Mouse (Mus musculus) liver, embryonic 12.5 days (tissue): ENCODE data around the gene Ndufs8. TPM values are rescaled to one million over a fixed set of nuclear protein-coding genes. Genes with fewer than 3 reads are reported as not detected.

Source experiments
- ATAC-seq: fragments of 200-750 bp; cut with Nextera tagmentation; 2 replicates; pipeline ENCODE4 v1.8.0; 2017; ENCODE audit warnings: moderate number of reproducible peaks, mild to moderate bottlenecking, moderate library complexity
- H3K27ac ChIP-seq: fragments of 300-500 bp; sonication (generic); 2 replicates; pipeline ENCODE4 v1.5.1; 2016; ENCODE audit warnings: mild to moderate bottlenecking
- H3K27me3 ChIP-seq: fragments of 300-500 bp; sonication (generic); replicated peaks from 2 replicates; pipeline ENCODE4 v1.6.1; 2016; ENCODE audit warnings: mild to moderate bottlenecking, moderate library complexity
- H3K36me3 ChIP-seq: fragments of 300-500 bp; sonication (generic); 2 replicates; pipeline ENCODE4 v1.6.1; 2016; ENCODE audit warnings: mild to moderate bottlenecking, moderate library complexity
- H3K4me1 ChIP-seq: fragments of 300-500 bp; sonication (generic); 2 replicates; pipeline ENCODE4 v1.6.1; 2016
- H3K4me2 ChIP-seq: fragments of 300-500 bp; sonication (generic); 2 replicates; pipeline ENCODE4 v1.6.1; 2016; ENCODE audit warnings: mild to moderate bottlenecking, moderate library complexity
- H3K4me3 ChIP-seq: fragments of 300-500 bp; sonication (generic); 2 replicates; pipeline ENCODE4 v1.5.1; 2016; ENCODE audit warnings: mild to moderate bottlenecking, moderate library complexity
- H3K9ac ChIP-seq: fragments of 300-500 bp; sonication (generic); 2 replicates; pipeline ENCODE4 v1.6.1; 2016; ENCODE audit warnings: mild to moderate bottlenecking, moderate library complexity
- H3K9me3 ChIP-seq: fragments of 300-500 bp; sonication (generic); replicated peaks from 2 replicates; pipeline ENCODE4 v1.6.1; 2016; ENCODE audit warnings: mild to moderate bottlenecking, moderate library complexity
- WGBS: fragments of 180-500 bp; shearing (Covaris S2); methylation state at CpG from one replicate; pipeline ENCODE4 v1.1.7; 2016; ENCODE audit not compliant: insufficient replicate concordance; 5-methylcytosine and 5-hydroxymethylcytosine counted together
- polyA plus RNA-seq: library from polyadenylated mRNA; unstranded; fragments of >200 nt; fragmentation: Nextera tagmentation; extraction: Ambion mirVana; gene quantifications from 2 replicates; pipeline ENCODE4 v1.2.1, GENCODE M21; 2016

Gene Ndufs8
- polyA plus RNA-seq, 1 experiment from 2014 or later: 218 TPM

DNA sequence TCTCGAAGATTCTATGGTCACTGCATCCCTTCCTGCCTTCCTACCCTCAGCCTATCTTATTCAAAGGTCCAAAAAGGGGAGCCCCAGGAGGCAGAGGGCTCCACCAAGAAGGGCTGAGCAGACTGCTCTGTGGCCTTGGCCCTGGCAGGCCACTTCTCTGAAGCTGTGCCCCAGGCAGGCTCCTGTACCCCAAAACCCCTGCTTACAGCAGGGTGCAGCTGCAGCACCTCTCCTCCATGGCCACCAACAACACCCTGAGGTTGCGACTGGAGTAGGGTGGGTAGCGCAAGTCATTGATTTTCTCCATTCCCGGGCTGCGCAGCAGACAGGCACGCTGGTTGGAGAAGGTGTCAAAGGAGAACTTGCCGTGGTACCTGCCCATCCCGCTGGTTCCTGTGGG lies 1.1 kb upstream of the Ndufs8 start:
- H3K4me3 ChIP-seq: peak overlapping the region; percentile 76
- 73% methylated on average over 8 of the region's 8 CpGs for WGBS
- peak overlapping the region; percentile 77 for H3K27ac ChIP-seq
- H3K9ac ChIP-seq: peak overlapping the region; percentile 71
- H3K36me3 ChIP-seq: peaks cover 24% of the 10 kb centered on the region
- no peaks in the 10 kb centered on the region for H3K27me3 ChIP-seq
- H3K4me1 ChIP-seq: peaks cover 36% of the 10 kb centered on the region
- peak overlapping the region; percentile 77 for H3K4me2 ChIP-seq
- ATAC-seq: no peak
- H3K9me3 ChIP-seq: no peaks in the 10 kb centered on the region

DNA sequence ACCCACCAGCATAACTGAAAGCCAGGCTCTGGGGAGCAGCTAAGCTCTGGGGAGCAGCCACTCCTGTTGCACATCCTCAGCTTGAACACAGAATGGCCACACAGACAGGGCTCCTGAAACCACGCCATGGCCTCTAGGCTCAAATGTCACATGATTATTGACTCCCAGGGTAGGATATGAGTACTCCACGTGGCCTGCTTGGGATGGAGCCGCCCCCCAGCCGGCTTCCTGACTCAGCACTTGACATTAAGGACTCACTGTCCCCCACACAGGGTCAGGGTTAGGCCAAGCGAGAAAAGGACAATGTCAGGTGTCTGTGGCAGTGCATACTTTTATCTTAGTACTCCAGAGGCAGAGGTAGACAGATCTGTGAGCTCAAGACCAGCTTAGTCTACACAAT lies 2.4 kb downstream of the Ndufs8 start:
- Histone ChIP-seq H3K27me3 (no peaks in the 10 kb centered on the region), H3K4me3 (no peak overlapping the region), H3K27ac (no peak overlapping the region), H3K9me3 (no peaks in the 10 kb centered on the region), H3K4me2 (no peak overlapping the region), H3K36me3 (peaks cover 34% of the 10 kb centered on the region), H3K4me1 (peaks cover 64% of the 10 kb centered on the region), H3K9ac (no peak overlapping the region)
- no peak for ATAC-seq
- 64% methylated on average over 5 of the region's 5 CpGs for WGBS

DNA sequence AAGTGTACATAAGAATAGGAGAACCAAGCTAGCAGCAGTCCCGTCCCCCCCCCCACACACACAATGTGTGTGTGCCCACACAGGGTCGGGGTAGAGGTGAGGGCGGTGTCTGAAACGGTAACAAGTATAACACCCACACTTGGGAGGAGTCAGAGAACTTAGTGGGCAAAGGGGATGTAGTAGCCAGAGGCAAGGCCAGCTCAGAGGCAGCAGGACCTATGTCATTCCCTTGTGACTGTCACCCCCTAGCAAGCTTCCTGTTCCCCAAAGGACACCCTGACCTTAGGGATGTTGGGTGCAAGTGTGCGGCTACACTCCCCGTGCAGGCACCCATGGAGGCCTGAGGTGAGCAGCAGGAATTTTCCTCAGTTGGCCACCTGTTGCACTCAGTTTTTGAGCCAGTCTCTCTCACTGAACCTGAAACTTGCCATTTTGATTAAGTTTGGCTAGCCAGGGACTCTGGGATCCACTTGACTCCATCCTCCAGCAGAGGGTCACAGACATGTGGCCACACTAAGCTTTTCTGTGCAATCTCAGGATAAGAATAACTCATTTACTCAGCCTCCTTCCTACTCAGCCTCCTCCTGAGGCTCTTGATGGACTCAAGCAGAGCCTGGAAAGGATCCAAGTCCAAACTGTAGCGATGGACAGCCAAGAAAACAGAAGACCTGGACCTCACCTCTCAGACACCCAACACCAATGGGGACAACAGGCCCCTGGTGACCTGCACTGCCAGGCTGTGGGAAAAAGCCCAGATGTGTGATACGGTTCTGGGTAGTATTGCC lies 4.5 kb downstream of the Ndufs8 start:
- peaks cover 67% of the 10 kb centered on the region for H3K4me1 ChIP-seq
- peak overlapping the region; percentile 95 for H3K4me2 ChIP-seq

DNA sequence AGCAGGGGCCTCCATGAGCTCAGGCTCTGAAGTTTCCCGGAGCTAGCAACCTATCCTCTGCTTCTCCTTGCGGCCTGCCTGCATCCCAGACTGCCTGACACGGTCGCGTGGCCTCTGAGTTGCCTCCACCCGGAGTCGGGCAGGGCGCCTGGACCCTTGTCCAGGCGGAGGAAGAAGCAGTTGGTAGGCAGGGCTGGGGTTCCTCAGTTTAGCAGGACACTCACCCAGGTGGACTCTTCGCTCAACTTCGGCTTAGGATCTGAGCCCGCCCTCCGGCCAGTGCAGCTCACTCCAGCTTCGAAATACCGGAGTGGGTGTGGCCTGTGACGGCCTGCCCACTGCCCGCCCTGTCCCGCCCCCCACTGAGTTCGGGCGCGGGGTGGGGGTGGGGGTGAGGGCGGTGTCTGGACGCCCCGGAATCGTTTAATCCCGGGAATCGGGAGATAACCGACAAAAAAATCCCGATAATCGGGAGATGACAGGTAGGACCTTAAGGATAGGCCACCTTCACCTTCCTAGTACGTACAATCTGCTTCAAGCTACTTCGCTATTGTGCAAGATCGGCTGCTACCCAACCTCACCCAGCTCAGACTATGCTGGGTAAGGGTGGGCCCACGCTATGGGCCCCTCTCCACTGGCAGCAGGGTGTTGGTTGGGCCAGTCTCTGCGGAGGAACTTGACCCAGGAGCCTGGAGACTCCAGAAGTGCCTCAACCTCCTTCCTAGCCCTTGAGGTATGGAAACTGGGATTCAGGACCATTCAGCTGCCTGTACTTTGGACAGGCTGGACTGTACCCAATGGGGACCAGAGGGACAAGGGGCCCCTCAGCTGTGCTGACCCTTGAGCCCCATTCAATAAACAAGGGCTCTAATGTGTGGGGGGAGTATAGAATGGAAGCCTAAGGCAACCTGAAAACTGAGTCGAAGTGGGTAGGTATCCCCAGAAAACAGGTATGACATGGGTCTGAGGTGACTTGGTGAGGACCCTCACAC lies 5.5 kb downstream of the Ndufs8 start, which contains the start of gene Tcirg1:
TSS of gene Tcirg1 (minus strand) at position 339 of the 992 bp plus-strand sequence.
- Histone ChIP-seq H3K4me1 (peaks cover 70% of the 10 kb centered on the region), H3K27me3 (no peaks in the 10 kb centered on the region), H3K9me3 (no peaks in the 10 kb centered on the region), H3K36me3 (peaks cover 57% of the 10 kb centered on the region), H3K4me3 (peak within 1 kb of the TSS; percentile 69), H3K4me2 (peak within 1 kb of the TSS; percentile 95), H3K9ac (peak within 1 kb of the TSS; percentile 78), H3K27ac (peak within 1 kb of the TSS; percentile 79)
- 3% methylated on average over 36 of the region's 36 CpGs for WGBS
- ATAC-seq: peak; percentile 88

More for the DNA sequence above, 4.5 kb downstream of the Ndufs8 start:
- WGBS: 68% methylated on average over 8 of the region's 8 CpGs
- ATAC-seq: no peak
- peaks cover 47% of the 10 kb centered on the region for H3K36me3 ChIP-seq
- peak overlapping the region; percentile 78; the same call in 1 of the 2 replicates for H3K9ac ChIP-seq
- no peaks in the 10 kb centered on the region for H3K27me3 ChIP-seq
- H3K9me3 ChIP-seq: no peaks in the 10 kb centered on the region
- H3K4me3 ChIP-seq: peak overlapping the region; percentile 69; the same call in 1 of the 2 replicates
- peak overlapping the region; percentile 75 for H3K27ac ChIP-seq

DNA sequence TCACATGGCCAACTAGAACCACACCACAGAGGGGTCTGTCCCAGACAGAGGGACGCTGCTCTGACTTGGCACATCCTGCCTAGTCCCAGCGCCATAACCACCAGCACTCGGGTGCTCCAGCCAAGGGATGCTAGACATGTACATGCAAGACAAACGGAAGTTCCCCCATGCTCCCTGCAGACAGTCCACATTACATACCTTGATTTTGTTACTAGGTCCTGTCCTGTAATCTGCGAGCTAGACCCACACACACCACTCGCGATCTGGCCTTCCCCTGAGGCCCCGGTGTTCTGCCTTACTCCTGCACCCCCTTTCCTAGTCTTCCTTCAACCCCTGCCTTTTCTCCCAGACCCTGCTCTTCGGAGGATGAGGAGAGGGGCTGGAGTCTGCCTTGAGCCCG lies 6.2 kb downstream of the Ndufs8 start:
- H3K27me3 ChIP-seq: no peaks in the 10 kb centered on the region
- peaks cover 63% of the 10 kb centered on the region for H3K4me1 ChIP-seq
- WGBS: 9% methylated on average over 10 of the region's 10 CpGs
- ATAC-seq: no peak
- peak overlapping the region; percentile 79 for H3K27ac ChIP-seq
- H3K4me2 ChIP-seq: peak overlapping the region; percentile 95
- peak overlapping the region; percentile 78 for H3K9ac ChIP-seq
- H3K4me3 ChIP-seq: peak overlapping the region; percentile 69
- no peaks in the 10 kb centered on the region for H3K9me3 ChIP-seq
- peaks cover 65% of the 10 kb centered on the region for H3K36me3 ChIP-seq

GRCm38 (mm10) chr19:3905261-3905969 lies 7.2 kb downstream of the Ndufs8 start:
- Histone ChIP-seq H3K27me3 (no peaks in the 10 kb centered on the region), H3K9me3 (no peaks in the 10 kb centered on the region), H3K4me1 (peaks cover 56% of the 10 kb centered on the region), H3K36me3 (peaks cover 60% of the 10 kb centered on the region), H3K4me3 (peak overlapping the region; percentile 69), H3K27ac (peak overlapping the region; percentile 79), H3K4me2 (peak overlapping the region; percentile 95), H3K9ac (peak overlapping the region; percentile 55)
- no peak for ATAC-seq
- WGBS: 20% methylated on average over 6 of the region's 6 CpGs

GRCm38 (mm10) chr19:3904363-3904675 lies 8.3 kb downstream of the Ndufs8 start:
- no peak for ATAC-seq

DNA sequence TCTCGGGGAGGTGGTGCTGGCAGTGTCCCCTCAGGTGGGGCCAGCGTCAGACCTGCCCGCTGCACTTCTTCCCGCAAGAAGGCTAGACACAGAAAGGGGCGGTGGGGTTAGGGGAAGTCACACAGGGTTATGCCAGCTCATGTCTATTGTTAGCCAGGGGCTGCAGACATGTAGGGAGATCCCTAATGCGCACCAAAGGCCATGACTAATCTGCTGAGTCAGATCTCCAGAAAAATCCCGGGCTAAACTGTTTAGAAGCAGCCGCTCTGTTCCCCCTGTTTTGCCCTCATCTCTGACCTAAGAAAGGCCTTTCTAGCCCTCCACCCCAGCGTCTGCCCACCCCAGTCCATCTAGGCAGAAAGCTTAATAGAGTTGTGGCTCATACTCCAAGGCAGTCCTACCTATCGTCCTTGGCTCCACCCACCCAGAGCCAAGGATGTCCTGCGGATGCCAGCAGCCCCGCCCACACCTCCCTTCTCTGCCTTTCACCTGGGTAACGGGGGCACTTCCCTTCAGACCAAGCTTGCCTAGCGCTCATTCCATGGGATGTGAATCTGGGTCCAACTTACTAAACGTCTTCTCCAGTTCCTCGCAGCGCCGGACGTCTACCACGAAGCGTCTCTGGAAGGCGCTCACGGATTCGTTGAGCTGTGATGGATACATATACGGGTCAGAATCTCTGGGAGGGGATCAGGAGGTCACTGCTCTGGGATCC lies 8.8 kb downstream of the Ndufs8 start:
- Histone ChIP-seq H3K9me3 (no peaks in the 10 kb centered on the region), H3K4me3 (no peak overlapping the region), H3K4me2 (0 out of 2 replicates have a peak overlapping the region, but pooled peaks have one; percentile 95), H3K4me1 (peaks cover 56% of the 10 kb centered on the region), H3K9ac (no peak overlapping the region), H3K27me3 (no peaks in the 10 kb centered on the region), H3K36me3 (peaks cover 56% of the 10 kb centered on the region), H3K27ac (no peak overlapping the region)
- ATAC-seq: no peak
- 84% methylated on average over 25 of the region's 25 CpGs for WGBS

More at GRCm38 (mm10) chr19:3904363-3904675, 8.3 kb downstream of the Ndufs8 start:
- Histone ChIP-seq H3K36me3 (peaks cover 56% of the 10 kb centered on the region), H3K4me2 (peak overlapping the region; percentile 95; the same call in 1 of the 2 replicates), H3K9me3 (no peaks in the 10 kb centered on the region), H3K9ac (no peak overlapping the region; the same call in 1 of the 2 replicates), H3K27ac (no peak overlapping the region), H3K27me3 (no peaks in the 10 kb centered on the region), H3K4me1 (peaks cover 56% of the 10 kb centered on the region), H3K4me3 (no peak overlapping the region)
- WGBS: 68% methylated on average over 10 of the region's 10 CpGs

DNA sequence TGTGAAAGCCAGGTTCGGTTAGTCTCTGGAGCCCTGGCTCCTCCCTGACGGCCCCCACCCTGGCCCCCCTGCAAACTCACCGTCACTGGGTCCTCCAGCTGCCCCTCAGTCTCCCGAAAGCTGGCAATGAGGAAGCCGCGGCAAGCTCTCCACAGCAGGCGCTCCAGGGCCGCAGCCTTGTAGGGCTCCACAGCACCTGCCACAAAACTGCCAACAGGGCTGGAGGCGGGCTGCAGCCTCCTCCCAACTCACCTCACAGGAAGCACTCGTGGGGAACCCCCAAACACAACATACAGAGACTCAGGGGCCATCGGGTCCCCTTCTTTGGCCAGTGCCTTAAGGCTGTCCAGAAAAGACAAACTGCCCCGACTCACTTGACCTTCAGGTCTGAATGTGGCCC lies 9.6 kb downstream of the Ndufs8 start:
- Histone ChIP-seq H3K36me3 (peaks cover 56% of the 10 kb centered on the region), H3K9me3 (no peaks in the 10 kb centered on the region), H3K4me2 (no peak overlapping the region), H3K4me1 (peaks cover 55% of the 10 kb centered on the region), H3K27ac (no peak overlapping the region), H3K27me3 (no peaks in the 10 kb centered on the region), H3K9ac (no peak overlapping the region), H3K4me3 (no peak overlapping the region)
- WGBS: 73% methylated on average over 12 of the region's 12 CpGs
- ATAC-seq: no peak

- H3K4me1 ChIP-seq: peaks cover 21% of the 10 kb centered on the region; the same call in 1 of the 2 replicates
- H3K4me2 ChIP-seq: no peak overlapping the region
- no peak for ATAC-seq
- no peak overlapping the region for H3K4me3 ChIP-seq
- no peak overlapping the region for H3K9ac ChIP-seq
- WGBS: 86% methylated on average over 4 of the region's 4 CpGs
- peaks cover 87% of the 10 kb centered on the region for H3K36me3 ChIP-seq
- H3K27ac ChIP-seq: no peak overlapping the region
- H3K27me3 ChIP-seq: no peaks in the 10 kb centered on the region
- no peaks in the 10 kb centered on the region for H3K9me3 ChIP-seq
Measured at GRCm38 (mm10) chr19:3899618-3900017, 13.0 kb downstream of the Ndufs8 start.

DNA sequence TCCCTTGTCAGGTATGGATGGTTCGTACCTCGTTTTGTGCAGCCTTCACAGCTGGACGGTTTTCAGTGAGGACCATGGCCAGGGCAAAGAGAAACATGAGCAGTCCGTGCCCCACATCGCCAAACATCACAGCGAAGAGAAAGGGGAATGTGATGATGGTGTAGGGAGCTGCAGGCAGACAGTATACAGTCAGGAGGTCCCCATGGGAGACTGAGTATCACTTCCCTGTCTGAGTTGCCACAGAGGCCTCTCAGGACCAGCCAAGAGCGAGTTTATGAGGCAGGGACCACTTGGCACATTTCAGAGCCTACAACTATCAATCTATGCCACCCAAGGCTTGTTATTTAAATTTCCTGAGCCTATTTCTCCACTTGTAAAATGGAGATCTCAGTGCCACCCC lies 13.6 kb downstream of the Ndufs8 start:
- Histone ChIP-seq H3K27ac (no peak overlapping the region), H3K4me1 (peaks cover 15% of the 10 kb centered on the region; the same call in 1 of the 2 replicates), H3K9ac (no peak overlapping the region), H3K36me3 (peaks cover 89% of the 10 kb centered on the region), H3K4me2 (no peak overlapping the region), H3K9me3 (no peaks in the 10 kb centered on the region), H3K4me3 (no peak overlapping the region), H3K27me3 (no peaks in the 10 kb centered on the region)
- 77% methylated on average over 7 of the region's 7 CpGs for WGBS
- no peak for ATAC-seq
